Mouse (Mus musculus): ENCODE results near the gene Apopt1. TPM values are rescaled to one million over a fixed set of nuclear protein-coding genes. Genes with fewer than 3 reads are reported as not detected.
A peak's percentile ranks its signal among the peaks of the same experiment; 100 is the strongest.

Apopt1 gene
- polyA plus RNA-seq, 1 experiment from 2014 or later = 22.1 TPM

- ATAC-seq = no peak
- WGBS (ENCODE audit: insufficient replicate concordance) = 86% methylated on average over 13 of the region's 13 CpGs
Measured at GRCm38 (mm10) chr12:111791474-111792104, 78.5 kb downstream of the Apopt1 start.

GRCm38 (mm10) chr12:111794102-111794501 lies 81.0 kb downstream of the Apopt1 start:
- Histone ChIP-seq H3K9ac (replicated peaks) (no peak overlapping the region), H3K36me3 (replicated peaks; ENCODE audit: insufficient read depth, low read length) (peaks cover 52% of the 10 kb centered on the region), H3K27me3 (ENCODE audit: insufficient read depth, low read length) (no peaks in the 10 kb centered on the region), H3K9me3 (ENCODE audit: low read length) (no peaks in the 10 kb centered on the region), H3K4me1 (ENCODE audit: insufficient read depth) (peaks cover 1% of the 10 kb centered on the region), H3K27ac (ENCODE audit: low read depth) (no peak overlapping the region), H3K4me3 (ENCODE audit: low read depth, low read length) (no peak overlapping the region), H3K4me2 (ENCODE audit: low read depth, low read length) (no peak overlapping the region)
- WGBS (ENCODE audit: insufficient replicate concordance) = 72% methylated on average over 22 of the region's 22 CpGs
- DNase-seq (no peak), ATAC-seq (no peak)
- TF ChIP-seq EP300 (IDR thresholded peaks at IDR 0.05; ENCODE audit: low read depth) (no peak), CTCF (IDR thresholded peaks at IDR 0.05; ENCODE audit: low read depth) (no peak)

More at GRCm38 (mm10) chr12:111791474-111792104, 78.5 kb downstream of the Apopt1 start:
- H3K27me3 ChIP-seq (ENCODE audit: insufficient read depth, low read length) = no peaks in the 10 kb centered on the region
- H3K4me1 ChIP-seq (ENCODE audit: insufficient read depth) = peaks cover 4% of the 10 kb centered on the region
- no peaks in the 10 kb centered on the region for H3K9me3 ChIP-seq (ENCODE audit: low read length)
- DNase-seq = no peak
- peak overlapping the region; percentile 90 for H3K27ac ChIP-seq (ENCODE audit: low read depth)
- TF ChIP-seq CTCF (IDR thresholded peaks at IDR 0.05; ENCODE audit: low read depth) = no peak
- no peak for TF ChIP-seq EP300 (IDR thresholded peaks at IDR 0.05; ENCODE audit: low read depth)
- no peak overlapping the region for H3K9ac ChIP-seq (replicated peaks)
- H3K36me3 ChIP-seq (replicated peaks; ENCODE audit: insufficient read depth, low read length) = peaks cover 58% of the 10 kb centered on the region
- no peak overlapping the region for H3K4me3 ChIP-seq (ENCODE audit: low read depth, low read length)
- no peak overlapping the region for H3K4me2 ChIP-seq (ENCODE audit: low read depth, low read length)

- Histone ChIP-seq H3K9ac (replicated peaks) (no peak overlapping the region), H3K27me3 (ENCODE audit: insufficient read depth, low read length) (no peaks in the 10 kb centered on the region), H3K4me2 (ENCODE audit: low read depth, low read length) (no peak overlapping the region), H3K4me1 (ENCODE audit: insufficient read depth) (no peaks in the 10 kb centered on the region; the same call in 1 of the 2 replicates), H3K27ac (ENCODE audit: low read depth) (no peak overlapping the region), H3K9me3 (ENCODE audit: low read length) (no peaks in the 10 kb centered on the region), H3K36me3 (replicated peaks; ENCODE audit: insufficient read depth, low read length) (peaks cover 52% of the 10 kb centered on the region), H3K4me3 (ENCODE audit: low read depth, low read length) (no peak overlapping the region)
- no peak for ATAC-seq
- DNase-seq = no peak
- 94% methylated on average over 18 of the region's 18 CpGs for WGBS (ENCODE audit: insufficient replicate concordance)
- TF ChIP-seq EP300 (IDR thresholded peaks at IDR 0.05; ENCODE audit: low read depth) (no peak), CTCF (IDR thresholded peaks at IDR 0.05; ENCODE audit: low read depth) (no peak)
Measured at GRCm38 (mm10) chr12:111794526-111795179, 81.6 kb downstream of the Apopt1 start.

GRCm38 (mm10) chr12:111795180-111795895 lies 82.3 kb downstream of the Apopt1 start:
- Histone ChIP-seq H3K4me2 (ENCODE audit: low read depth, low read length) (no peak overlapping the region), H3K9ac (replicated peaks) (no peak overlapping the region), H3K4me1 (ENCODE audit: insufficient read depth) (no peaks in the 10 kb centered on the region; the same call in 1 of the 2 replicates), H3K9me3 (ENCODE audit: low read length) (no peaks in the 10 kb centered on the region), H3K27me3 (ENCODE audit: insufficient read depth, low read length) (no peaks in the 10 kb centered on the region), H3K27ac (ENCODE audit: low read depth) (no peak overlapping the region), H3K4me3 (ENCODE audit: low read depth, low read length) (no peak overlapping the region), H3K36me3 (replicated peaks; ENCODE audit: insufficient read depth, low read length) (peaks cover 52% of the 10 kb centered on the region)
- WGBS (ENCODE audit: insufficient replicate concordance) = 87% methylated on average over 28 of the region's 28 CpGs
- TF ChIP-seq CTCF (IDR thresholded peaks at IDR 0.05; ENCODE audit: low read depth) = no peak
- TF ChIP-seq EP300 (IDR thresholded peaks at IDR 0.05; ENCODE audit: low read depth) = no peak
- DNase-seq (no peak), ATAC-seq (no peak)

GRCm38 (mm10) chr12:111797251-111797650 lies 84.2 kb downstream of the Apopt1 start:
- Histone ChIP-seq H3K36me3 (replicated peaks; ENCODE audit: insufficient read depth, low read length) (peaks cover 48% of the 10 kb centered on the region), H3K4me3 (ENCODE audit: low read depth, low read length) (no peak overlapping the region), H3K27ac (ENCODE audit: low read depth) (no peak overlapping the region), H3K9me3 (ENCODE audit: low read length) (no peaks in the 10 kb centered on the region), H3K27me3 (ENCODE audit: insufficient read depth, low read length) (no peaks in the 10 kb centered on the region), H3K4me2 (ENCODE audit: low read depth, low read length) (no peak overlapping the region), H3K4me1 (ENCODE audit: insufficient read depth) (no peaks in the 10 kb centered on the region), H3K9ac (replicated peaks) (no peak overlapping the region)
- DNase-seq = no peak
- ATAC-seq = no peak
- no peak for TF ChIP-seq CTCF (IDR thresholded peaks at IDR 0.05; ENCODE audit: low read depth)
- TF ChIP-seq EP300 (IDR thresholded peaks at IDR 0.05; ENCODE audit: low read depth) = no peak
- 84% methylated on average over 8 of the region's 8 CpGs for WGBS (ENCODE audit: insufficient replicate concordance)

GRCm38 (mm10) chr12:111798493-111798892 lies 85.4 kb downstream of the Apopt1 start:
- no peak for DNase-seq
- ATAC-seq = no peak
- Histone ChIP-seq H3K4me2 (ENCODE audit: low read depth, low read length) (no peak overlapping the region), H3K9ac (replicated peaks) (no peak overlapping the region), H3K4me1 (ENCODE audit: insufficient read depth) (no peaks in the 10 kb centered on the region), H3K27me3 (ENCODE audit: insufficient read depth, low read length) (no peaks in the 10 kb centered on the region), H3K9me3 (ENCODE audit: low read length) (no peaks in the 10 kb centered on the region), H3K4me3 (ENCODE audit: low read depth, low read length) (no peak overlapping the region), H3K36me3 (replicated peaks; ENCODE audit: insufficient read depth, low read length) (peaks cover 48% of the 10 kb centered on the region), H3K27ac (ENCODE audit: low read depth) (no peak overlapping the region)
- 89% methylated on average over 13 of the region's 13 CpGs for WGBS (ENCODE audit: insufficient replicate concordance)
- TF ChIP-seq EP300 (IDR thresholded peaks at IDR 0.05; ENCODE audit: low read depth) = no peak
- no peak for TF ChIP-seq CTCF (IDR thresholded peaks at IDR 0.05; ENCODE audit: low read depth)
